Mouse (Mus musculus): ENCODE data around the gene Olfr1507. TPM values are rescaled to one million over a fixed set of nuclear protein-coding genes. Genes with fewer than 3 reads are reported as not detected.

Gene Olfr1507
- not detected in 2 replicates for polyA plus RNA-seq (2016; fragmentation: Nextera tagmentation; extraction: Ambion mirVana)

DNA sequence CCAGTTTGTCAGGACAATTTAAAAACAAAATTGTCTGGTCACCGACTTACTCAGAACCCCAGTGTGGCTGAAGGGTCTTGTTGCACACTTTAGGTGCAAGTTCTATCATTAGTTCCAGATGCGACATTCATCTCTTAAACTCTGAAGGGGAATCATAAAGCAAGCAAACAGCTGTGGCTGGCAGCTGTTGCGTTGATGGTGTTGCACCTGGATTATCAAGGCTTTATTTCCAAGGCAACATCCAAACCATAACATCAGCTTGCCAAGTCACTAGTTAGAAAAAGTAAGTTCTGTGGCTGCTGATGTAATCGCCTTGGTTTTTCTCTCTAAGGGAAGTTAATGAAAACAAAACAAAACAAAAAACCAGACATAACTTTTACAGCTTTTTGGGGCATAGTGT is at the start of gene Olfr1507:
Gene Olfr1507 (minus strand): TSS at position 234 of the 400 bp plus-strand sequence.
- 88% methylated on average over 4 of the region's 4 CpGs for WGBS

GRCm38 (mm10) chr14:52533336-52533735 is 37.8 kb upstream of the Olfr1507 start:
- 86% methylated on average over 1 of the region's 1 CpGs for WGBS
- Histone ChIP-seq H3K27ac (no peak overlapping the region), H3K9me3 (peaks cover 25% of the 10 kb centered on the region; the same call in 1 of the 2 replicates), H3K4me1 (no peaks in the 10 kb centered on the region), H3K27me3 (ENCODE audit: poor library complexity, severe bottlenecking) (no peaks in the 10 kb centered on the region), H3K36me3 (replicated peaks) (no peaks in the 10 kb centered on the region), H3K4me3 (no peak overlapping the region)
- no peak for DNase-seq (ENCODE audit: extremely low spot score, low spot score)

More for the DNA sequence above, at the start of gene Olfr1507:
- Histone ChIP-seq H3K4me3 (no peak within 1 kb of the TSS), H3K36me3 (replicated peaks) (no peaks in the 10 kb centered on the region), H3K9me3 (peaks cover 4% of the 10 kb centered on the region; the same call in 1 of the 2 replicates), H3K4me1 (no peaks in the 10 kb centered on the region), H3K27ac (no peak within 1 kb of the TSS), H3K27me3 (ENCODE audit: poor library complexity, severe bottlenecking) (no peaks in the 10 kb centered on the region)
- no peak for DNase-seq (ENCODE audit: extremely low spot score, low spot score)

- H3K4me3 ChIP-seq = no peak overlapping the region
- no peaks in the 10 kb centered on the region for H3K27me3 ChIP-seq (ENCODE audit: poor library complexity, severe bottlenecking)
- H3K9me3 ChIP-seq = peaks cover 12% of the 10 kb centered on the region
- no peak overlapping the region for H3K27ac ChIP-seq
- no peaks in the 10 kb centered on the region for H3K4me1 ChIP-seq
- H3K36me3 ChIP-seq (replicated peaks) = no peaks in the 10 kb centered on the region
- DNase-seq (ENCODE audit: extremely low spot score, low spot score) = no peak
- WGBS = 92% methylated on average over 1 of the region's 1 CpGs
Observed at GRCm38 (mm10) chr14:52524952-52525351, 29.4 kb upstream of the Olfr1507 start.

DNA sequence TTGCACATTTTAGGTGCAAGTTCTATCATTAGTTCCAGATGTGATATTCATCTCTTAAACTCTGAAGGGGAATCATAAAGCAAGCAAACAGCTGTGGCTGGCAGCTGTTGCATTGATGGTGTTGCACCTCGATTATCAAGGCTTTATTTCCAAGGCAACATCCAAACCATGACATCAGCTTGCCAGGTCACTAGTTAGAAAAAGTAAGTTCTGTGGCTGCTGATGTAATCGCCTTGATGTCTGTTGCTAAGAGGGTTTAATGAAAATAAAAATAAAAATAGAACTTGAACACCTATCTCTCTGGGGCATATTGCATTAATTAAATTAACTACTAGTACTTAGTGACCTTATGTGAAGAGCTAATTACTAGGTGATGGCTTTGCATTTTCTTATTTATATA is 28.2 kb downstream of the Olfr1507 start, which contains the start of gene Olfr1508:
Gene Olfr1508 (minus strand): TSS at position 101 of the 400 bp plus-strand sequence.
- no peaks in the 10 kb centered on the region for H3K4me1 ChIP-seq
- no peaks in the 10 kb centered on the region for H3K27me3 ChIP-seq (ENCODE audit: poor library complexity, severe bottlenecking)
- H3K36me3 ChIP-seq (replicated peaks) = no peaks in the 10 kb centered on the region
- H3K9me3 ChIP-seq = no peaks in the 10 kb centered on the region
- no peak within 1 kb of the TSS for H3K27ac ChIP-seq
- WGBS = 70% methylated on average over 2 of the region's 2 CpGs
- no peak within 1 kb of the TSS for H3K4me3 ChIP-seq
- no peak for DNase-seq (ENCODE audit: extremely low spot score, low spot score)

DNA sequence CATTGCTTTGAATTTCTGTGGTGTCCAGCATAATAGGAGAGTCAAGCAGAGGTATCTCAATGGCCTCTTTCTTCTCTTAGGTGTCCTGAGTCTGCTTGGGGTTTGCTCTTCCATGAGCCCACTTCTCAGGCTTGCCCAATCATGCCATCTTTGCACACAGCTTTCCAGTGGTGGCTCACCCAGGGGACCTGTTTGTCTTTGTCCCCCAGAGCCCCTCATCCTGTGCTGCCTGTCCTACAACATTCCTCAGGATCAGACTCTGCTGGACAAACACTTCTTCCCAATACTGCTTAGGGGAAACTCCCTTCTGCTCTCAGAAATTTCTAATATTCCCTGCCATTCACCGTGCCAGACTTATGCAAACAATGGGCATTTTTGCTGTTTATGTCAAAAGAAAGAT is 29.8 kb downstream of the Olfr1507 start:
- no peak for DNase-seq (ENCODE audit: extremely low spot score, low spot score)
- no peaks in the 10 kb centered on the region for H3K27me3 ChIP-seq (ENCODE audit: poor library complexity, severe bottlenecking)
- no peak overlapping the region for H3K4me3 ChIP-seq
- 82% methylated on average over 1 of the region's 1 CpGs for WGBS
- H3K9me3 ChIP-seq = no peaks in the 10 kb centered on the region
- no peaks in the 10 kb centered on the region for H3K4me1 ChIP-seq
- H3K36me3 ChIP-seq (replicated peaks) = no peaks in the 10 kb centered on the region
- no peak overlapping the region for H3K27ac ChIP-seq

DNA sequence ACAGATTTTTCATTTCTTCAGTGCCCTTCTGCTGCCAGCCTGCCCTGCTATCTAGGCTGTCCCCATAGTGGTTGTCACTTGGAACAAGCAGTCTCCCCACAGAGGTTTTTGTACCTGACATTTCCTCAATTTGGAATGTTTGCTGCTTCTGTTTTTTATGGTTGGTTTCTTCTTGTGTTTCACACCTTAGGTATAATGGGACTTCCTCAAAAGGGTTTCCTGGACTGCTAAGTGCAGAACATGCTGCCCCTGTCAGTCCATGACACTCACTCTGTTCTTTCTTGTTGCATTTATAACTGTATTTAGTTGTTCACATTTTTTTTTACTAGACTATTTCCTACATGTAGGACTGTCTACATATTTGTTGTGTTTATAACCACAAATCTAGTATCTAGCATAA is 33.6 kb downstream of the Olfr1507 start:
- H3K4me3 ChIP-seq = no peak overlapping the region
- H3K36me3 ChIP-seq (replicated peaks) = no peaks in the 10 kb centered on the region
- no peaks in the 10 kb centered on the region for H3K4me1 ChIP-seq
- no peaks in the 10 kb centered on the region for H3K9me3 ChIP-seq
- H3K27ac ChIP-seq = no peak overlapping the region
- DNase-seq (ENCODE audit: extremely low spot score, low spot score) = no peak
- H3K27me3 ChIP-seq (ENCODE audit: poor library complexity, severe bottlenecking) = no peaks in the 10 kb centered on the region

DNA sequence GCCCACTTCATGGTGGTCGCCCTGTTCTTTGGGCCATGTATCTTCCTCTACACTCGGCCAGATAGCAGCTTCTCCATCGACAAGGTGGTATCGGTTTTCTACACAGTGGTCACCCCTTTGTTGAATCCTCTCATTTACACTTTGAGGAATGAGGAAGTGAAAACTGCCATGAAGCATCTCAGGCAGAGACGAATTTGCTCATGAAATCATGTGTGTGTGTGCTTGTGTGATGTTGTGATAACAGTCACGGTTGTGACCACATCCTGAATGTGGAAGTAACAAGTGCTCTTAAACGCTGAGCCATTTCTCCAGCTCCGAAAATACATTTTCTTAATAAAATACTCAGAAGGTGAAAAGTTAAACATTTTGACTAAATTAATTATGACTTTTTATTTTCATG is 44.4 kb downstream of the Olfr1507 start:
- H3K9me3 ChIP-seq = no peaks in the 10 kb centered on the region
- DNase-seq (ENCODE audit: extremely low spot score, low spot score) = no peak
- no peak overlapping the region for H3K4me3 ChIP-seq
- H3K27me3 ChIP-seq (ENCODE audit: poor library complexity, severe bottlenecking) = no peaks in the 10 kb centered on the region
- 93% methylated on average over 8 of the region's 8 CpGs for WGBS
- H3K4me1 ChIP-seq = no peaks in the 10 kb centered on the region
- no peaks in the 10 kb centered on the region for H3K36me3 ChIP-seq (replicated peaks)
- no peak overlapping the region for H3K27ac ChIP-seq

DNA sequence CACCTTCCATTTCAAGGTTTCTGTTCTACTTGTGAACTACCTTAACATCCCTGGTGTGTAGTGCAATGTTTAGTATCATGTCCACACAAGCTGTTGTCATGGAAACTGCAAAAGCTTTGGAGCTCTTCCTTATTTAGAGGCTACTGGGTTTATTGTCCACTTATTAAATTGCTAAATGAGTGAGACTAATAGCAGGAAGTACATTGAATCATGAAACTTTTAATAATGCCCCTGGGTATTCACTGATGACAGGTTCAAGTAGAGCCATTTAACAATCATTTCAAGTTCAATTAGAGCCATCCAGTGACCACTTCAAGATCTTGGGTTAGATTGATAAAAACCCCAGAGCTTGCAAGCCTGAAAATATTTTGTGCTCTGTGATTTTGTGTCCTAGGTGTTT is 52.9 kb downstream of the Olfr1507 start, which contains the start of gene Olfr1509:
Gene Olfr1509 (plus strand): TSS at position 301 of the 400 bp plus-strand sequence.
- no peak for DNase-seq (ENCODE audit: extremely low spot score, low spot score)
- Histone ChIP-seq H3K36me3 (replicated peaks) (no peaks in the 10 kb centered on the region), H3K27me3 (ENCODE audit: poor library complexity, severe bottlenecking) (no peaks in the 10 kb centered on the region), H3K4me1 (no peaks in the 10 kb centered on the region), H3K27ac (no peak within 1 kb of the TSS), H3K4me3 (no peak within 1 kb of the TSS), H3K9me3 (no peaks in the 10 kb centered on the region)

Other genes starting within 250 kb of the Olfr1507 start
- 46.5 and 46.7 TPM in 2 replicates for gene Chd8, start 238.0 kb downstream of the Olfr1507 start, polyA plus RNA-seq (2016; fragmentation: Nextera tagmentation; extraction: Ambion mirVana)
- gene Tox4, start 216.6 kb downstream of the Olfr1507 start, polyA plus RNA-seq (2016; fragmentation: Nextera tagmentation; extraction: Ambion mirVana) = 53.4 and 56.6 TPM in 2 replicates
- 22.5 and 24.0 TPM in 2 replicates for gene Rab2b, start 216.2 kb downstream of the Olfr1507 start, polyA plus RNA-seq (2016; fragmentation: Nextera tagmentation; extraction: Ambion mirVana)
- 64.4 and 69.9 TPM in 2 replicates for gene Mettl3, start 190.6 kb downstream of the Olfr1507 start, polyA plus RNA-seq (2016; fragmentation: Nextera tagmentation; extraction: Ambion mirVana)
- 73.2 and 82.1 TPM in 2 replicates for gene Sall2, start 167.0 kb downstream of the Olfr1507 start, polyA plus RNA-seq (2016; fragmentation: Nextera tagmentation; extraction: Ambion mirVana)
- gene Olfr1513, start 139.3 kb downstream of the Olfr1507 start, polyA plus RNA-seq (2016; fragmentation: Nextera tagmentation; extraction: Ambion mirVana) = not detected in 2 replicates
- gene Olfr1512, start 116.6 kb downstream of the Olfr1507 start, polyA plus RNA-seq (2016; fragmentation: Nextera tagmentation; extraction: Ambion mirVana) = 0.15 TPM in 1 of 2 replicates, not detected in the other
- 0.14 and 0.19 TPM in 2 replicates for gene Olfr1511, start 98.4 kb downstream of the Olfr1507 start, polyA plus RNA-seq (2016; fragmentation: Nextera tagmentation; extraction: Ambion mirVana)
- gene Olfr1510, start 81.4 kb downstream of the Olfr1507 start, polyA plus RNA-seq (2016; fragmentation: Nextera tagmentation; extraction: Ambion mirVana) = not detected in 2 replicates
- gene Olfr1509, start 52.8 kb downstream of the Olfr1507 start, polyA plus RNA-seq (2016; fragmentation: Nextera tagmentation; extraction: Ambion mirVana) = not detected in 2 replicates
- not detected in 2 replicates for gene Olfr1508, start 28.3 kb downstream of the Olfr1507 start, polyA plus RNA-seq (2016; fragmentation: Nextera tagmentation; extraction: Ambion mirVana)